Mouse (Mus musculus) kidney, adult 11 months (tissue): Measurements from ENCODE around the gene Tbxas1.

Experiments used
- DNase-seq: peaks from one replicate; pipeline ENCODE4 v3.0.0; 2022

Gene Tbxas1

GRCm38 (mm10) chr6:38875258-38876070, at the start of gene Tbxas1:
Tbxas1 (plus strand) TSS chr6:38875404.
- no peak for DNase-seq

GRCm38 (mm10) chr6:38825886-38826285, 49.3 kb upstream of the Tbxas1 start:
- no peak for DNase-seq

- no peak for DNase-seq
Observed at GRCm38 (mm10) chr6:38826857-38827256, 48.3 kb upstream of the Tbxas1 start.

GRCm38 (mm10) chr6:38827435-38827834, 47.8 kb upstream of the Tbxas1 start:
- DNase-seq: peak; percentile 36

GRCm38 (mm10) chr6:38828211-38828610, 47.0 kb upstream of the Tbxas1 start:
- no peak for DNase-seq

GRCm38 (mm10) chr6:38829452-38829851, 45.8 kb upstream of the Tbxas1 start:
- DNase-seq: no peak

- no peak for DNase-seq
Observed at GRCm38 (mm10) chr6:38833721-38834120, 41.5 kb upstream of the Tbxas1 start.

- no peak for DNase-seq
Observed at GRCm38 (mm10) chr6:38834727-38835126, 40.5 kb upstream of the Tbxas1 start.

- DNase-seq: no peak
Observed at GRCm38 (mm10) chr6:38835217-38835616, 40.0 kb upstream of the Tbxas1 start.

GRCm38 (mm10) chr6:38838061-38838460, 37.1 kb upstream of the Tbxas1 start:
- no peak for DNase-seq

- DNase-seq: no peak
Observed at GRCm38 (mm10) chr6:38839891-38840290, 35.3 kb upstream of the Tbxas1 start.

GRCm38 (mm10) chr6:38840380-38840779, 34.8 kb upstream of the Tbxas1 start:
- DNase-seq: no peak

GRCm38 (mm10) chr6:38840780-38841179, 34.4 kb upstream of the Tbxas1 start:
- no peak for DNase-seq

- no peak for DNase-seq
Observed at GRCm38 (mm10) chr6:38841551-38841950, 33.7 kb upstream of the Tbxas1 start.

GRCm38 (mm10) chr6:38845117-38845516, 30.1 kb upstream of the Tbxas1 start:
- no peak for DNase-seq

- DNase-seq: no peak
Observed at GRCm38 (mm10) chr6:38845876-38846275, 29.3 kb upstream of the Tbxas1 start.

GRCm38 (mm10) chr6:38846330-38847195, 28.6 kb upstream of the Tbxas1 start:
- DNase-seq: no peak

- DNase-seq: peak; percentile 50
Observed at GRCm38 (mm10) chr6:38847447-38847846, 27.8 kb upstream of the Tbxas1 start.

GRCm38 (mm10) chr6:38847958-38848910, 27.0 kb upstream of the Tbxas1 start:
- no peak for DNase-seq

GRCm38 (mm10) chr6:38850715-38851259, 24.4 kb upstream of the Tbxas1 start:
- DNase-seq: no peak

- DNase-seq: no peak
Observed at GRCm38 (mm10) chr6:38851740-38852139, 23.5 kb upstream of the Tbxas1 start.

- DNase-seq: no peak
Observed at GRCm38 (mm10) chr6:38853561-38853992, 21.6 kb upstream of the Tbxas1 start.
